8 mouse cellular contexts compared by ENCODE assay signal in genomic region chr11:78984483-78985177, GRCm38 (mm10). TPM values are rescaled to one million over a fixed set of nuclear protein-coding genes. Genes with fewer than 3 reads are reported as not detected.
DNase-seq lines count a peak whose midpoint lies in the region; ATAC-seq and TF ChIP-seq lines count a peak whose summit lies in the region.

Lgals9 (minus strand) TSS chr11:78984946.

- TF ChIP-seq POLR2A in CH12.LX (IDR thresholded peaks at IDR 0.05; ENCODE audit: low read depth, low read length) = peak; percentile 54; the same call in 1 of the 2 replicates
- no peak for TF ChIP-seq POLR2A in olfactory bulb, adult 2 months (IDR thresholded peaks at IDR 0.05; ENCODE audit: insufficient read depth, low read depth, low read length)

- H3K27ac ChIP-seq in CH12.LX (ENCODE audit: insufficient read depth, low read depth) = no peak within 1 kb of the TSS
- 0 out of 2 replicates have a peak within 1 kb of the TSS, but pooled peaks have one; percentile 19 for H3K27ac ChIP-seq in embryonic facial prominence, embryonic 15.5 days (replicated peaks)
- no peak within 1 kb of the TSS for H3K27ac ChIP-seq in liver, embryonic 11.5 days (ENCODE audit: low read depth, low read length)
- no peak within 1 kb of the TSS for H3K27ac ChIP-seq in olfactory bulb, adult 2 months (ENCODE audit: insufficient read depth, low read depth, low read length)

- H3K27me3 ChIP-seq in CH12.LX (replicated peaks) = no peaks in the 10 kb centered on the region
- H3K27me3 ChIP-seq in embryonic facial prominence, embryonic 15.5 days = no peaks in the 10 kb centered on the region
- H3K27me3 ChIP-seq in liver, embryonic 11.5 days (replicated peaks; ENCODE audit: control insufficient read depth, insufficient read depth, low read length) = no peaks in the 10 kb centered on the region

- H3K9ac ChIP-seq in CH12.LX (ENCODE audit: insufficient read depth, low read depth) = peak within 1 kb of the TSS; percentile 21
- no peak within 1 kb of the TSS for H3K9ac ChIP-seq in embryonic facial prominence, embryonic 15.5 days
- H3K9ac ChIP-seq in liver, embryonic 11.5 days (ENCODE audit: low read depth, low read length) = 0 out of 2 replicates have a peak within 1 kb of the TSS, but pooled peaks have one; percentile 13

- H3K36me3 ChIP-seq in CH12.LX (replicated peaks in 1 of 2; ENCODE audit: control insufficient read depth in 1 of 2, insufficient read depth in 1 of 2, low read length in 1 of 2) = peaks cover 0 to 69% of the 10 kb centered on the region in 2 experiments
- H3K36me3 ChIP-seq in embryonic facial prominence, embryonic 15.5 days = no peaks in the 10 kb centered on the region
- no peaks in the 10 kb centered on the region for H3K36me3 ChIP-seq in liver, embryonic 11.5 days (ENCODE audit: control insufficient read depth, insufficient read depth, low read length)

- in situ Hi-C loops in CH12.LX (cut with MboI; ENCODE audit: low pct_ligation_motif_present, low pct_unique_long_range_greater_than_20kb, low sequenced_read_pairs) = no loop called here

- TF ChIP-seq EP300 in CH12.LX (IDR thresholded peaks at IDR 0.05; ENCODE audit: low read length) = 0 out of 2 replicates have a peak, but pooled peaks have one; percentile 19

- H3K4me1 ChIP-seq in CH12.LX (ENCODE audit: control insufficient read depth in 1 of 2, insufficient read depth in 2 of 2) = peaks cover 8 to 27% of the 10 kb centered on the region in 2 experiments
- H3K4me1 ChIP-seq in embryonic facial prominence, embryonic 15.5 days = peaks cover 9% of the 10 kb centered on the region; the same call in 1 of the 2 replicates
- H3K4me1 ChIP-seq in liver, embryonic 11.5 days (replicated peaks; ENCODE audit: control insufficient read depth, insufficient read depth, low read length) = peaks cover 19% of the 10 kb centered on the region
- H3K4me1 ChIP-seq in olfactory bulb, adult 2 months (ENCODE audit: control insufficient read depth, insufficient read depth, low read length) = no peaks in the 10 kb centered on the region

- no peak for TF ChIP-seq RAD21 in CH12.LX (IDR thresholded peaks at IDR 0.05; ENCODE audit: low read depth, low read length)

- dilution Hi-C loops in CH12.LX (cut with MboI; ENCODE audit: extremely low pct_ligation_motif_present, extremely low pct_unique_long_range_greater_than_20kb, low sequenced_read_pairs) = no loop called here

- TF ChIP-seq CTCF in CH12.LX (conservative IDR thresholded peaks at IDR 0.05 in 1 of 2, IDR thresholded peaks at IDR 0.05 in 1 of 2; ENCODE audit: low read depth in 2 of 2, low read length in 2 of 2) = no peak
- TF ChIP-seq CTCF in olfactory bulb, adult 2 months (IDR thresholded peaks at IDR 0.05; ENCODE audit: insufficient read depth, low read depth, low read length) = no peak

- peak within 1 kb of the TSS; percentile 21 to 49 (median 36) for H3K4me3 ChIP-seq in CH12.LX (replicated peaks in 1 of 3; ENCODE audit: low read depth in 2 of 3, low read length in 2 of 3, poor library complexity in 1 of 3)
- H3K4me3 ChIP-seq in embryonic facial prominence, embryonic 15.5 days (replicated peaks) = peak within 1 kb of the TSS; percentile 23
- H3K4me3 ChIP-seq in liver, embryonic 11.5 days (ENCODE audit: low read depth, low read length) = peak within 1 kb of the TSS; percentile 34
- peak within 1 kb of the TSS; percentile 15 for H3K4me3 ChIP-seq in olfactory bulb, adult 2 months (ENCODE audit: insufficient read depth, low read depth, low read length)

- 41% methylated on average over 10 of the region's 10 CpGs for WGBS in embryonic facial prominence, embryonic 15.5 days
- 33% methylated on average over 10 of the region's 10 CpGs for WGBS in liver, embryonic 11.5 days
- 67% methylated on average over 10 of the region's 10 CpGs for WGBS in olfactory bulb, adult 2 months

- intact Hi-C loops in heart, postnatal 25 days (cut with DNase I) = no loop called here

- H3K79me2 ChIP-seq in CH12.LX (replicated peaks; ENCODE audit: control insufficient read depth, extremely low read depth, insufficient read depth, poor library complexity, severe bottlenecking) = no peaks in the 10 kb centered on the region

- no peaks in the 10 kb centered on the region for H3K9me3 ChIP-seq in CH12.LX (replicated peaks; ENCODE audit: low read length)
- H3K9me3 ChIP-seq in embryonic facial prominence, embryonic 15.5 days (replicated peaks) = no peaks in the 10 kb centered on the region
- peaks cover 2% of the 10 kb centered on the region; the same call in 1 of the 2 replicates for H3K9me3 ChIP-seq in liver, embryonic 11.5 days (ENCODE audit: control insufficient read depth, low read length)

- peak; percentile 82 for ATAC-seq in embryonic facial prominence, embryonic 15.5 days (ENCODE audit: insufficient number of reproducible peaks, low FRiP score, low TSS enrichment, low read depth)
- peak; percentile 27 for ATAC-seq in liver, embryonic 11.5 days (replicated peaks; ENCODE audit: low FRiP score)

- peak; percentile 99 for DNase-seq in 3T3-L1 (ENCODE audit: low read depth, low spot score)
- DNase-seq in CH12.LX (ENCODE audit: extremely low read depth) = peak; percentile 65
- peak; percentile 76 for DNase-seq in heart, postnatal 25 days (ENCODE audit: low spot score)
- DNase-seq in liver, embryonic 11.5 days (ENCODE audit: low spot score) = no peak
- peak; percentile 43 to 73 for DNase-seq in urinary bladder, postnatal 36 days (ENCODE audit: low spot score in 2 of 2)
- DNase-seq in yolk sac, embryonic 10.5 days (ENCODE audit: low spot score) = no peak

- H3K4me2 ChIP-seq in CH12.LX (ENCODE audit: insufficient read depth, low read depth, poor library complexity, severe bottlenecking) = peak within 1 kb of the TSS; percentile 37
- peak within 1 kb of the TSS; percentile 34 for H3K4me2 ChIP-seq in embryonic facial prominence, embryonic 15.5 days (replicated peaks)
- H3K4me2 ChIP-seq in liver, embryonic 11.5 days = peak within 1 kb of the TSS; percentile 51

TF ChIP-seq in CH12.LX, 34 proteins besides CTCF, POLR2A, EP300 and RAD21 (continues in another document):
- TF ChIP-seq POLR2AphosphoS2 (IDR thresholded peaks at IDR 0.05; ENCODE audit: low read depth, low read length) (no peak), MYC (IDR thresholded peaks at IDR 0.05; ENCODE audit: low read depth, low read length) (no peak), ZMIZ1 (IDR thresholded peaks at IDR 0.05; ENCODE audit: low read depth, low read length) (0 out of 2 replicates have a peak, but pooled peaks have one; percentile 37), RCOR1 (conservative IDR thresholded peaks at IDR 0.05; ENCODE audit: low read depth, low read length) (no peak), MXI1 (IDR thresholded peaks at IDR 0.05; ENCODE audit: low read depth, low read length) (no peak), TBP (conservative IDR thresholded peaks at IDR 0.05; ENCODE audit: low read depth, low read length) (peak; percentile 61), MAX (IDR thresholded peaks at IDR 0.05; ENCODE audit: low read length) (peak; percentile 66), HCFC1 (IDR thresholded peaks at IDR 0.05; ENCODE audit: low read depth, low read length) (no peak), CHD1 (IDR thresholded peaks at IDR 0.05; ENCODE audit: low read depth, low read length) (no peak), NELFE (IDR thresholded peaks at IDR 0.05; ENCODE audit: low read depth, low read length) (no peak), MAFK (IDR thresholded peaks at IDR 0.05; ENCODE audit: insufficient replicate concordance, low read length) (no peak), PAX5 (IDR thresholded peaks at IDR 0.05; ENCODE audit: low read length) (no peak), MAZ (IDR thresholded peaks at IDR 0.05; ENCODE audit: low read depth, low read length) (no peak), KAT2A (IDR thresholded peaks at IDR 0.05; ENCODE audit: insufficient replicate concordance, low read length) (no peak), NRF1 (IDR thresholded peaks at IDR 0.05; ENCODE audit: low read depth, low read length) (peak; percentile 75), CHD2 (IDR thresholded peaks at IDR 0.05; ENCODE audit: low read length) (no peak), BHLHE40 (IDR thresholded peaks at IDR 0.05; ENCODE audit: low read depth, low read length) (no peak), IRF4 (IDR thresholded peaks at IDR 0.05; ENCODE audit: low read depth, low read length) (no peak; the same call in 1 of the 2 replicates), USF1 (IDR thresholded peaks at IDR 0.05; ENCODE audit: low read depth, low read length) (peak; percentile 56), ETS1 (conservative IDR thresholded peaks at IDR 0.05; ENCODE audit: low read depth, low read length) (no peak), ZNF384 (IDR thresholded peaks at IDR 0.05; ENCODE audit: low read depth, low read length) (no peak), TCF12 (IDR thresholded peaks at IDR 0.05; ENCODE audit: low read depth, low read length) (peak; percentile 52; the same call in 1 of the 2 replicates), SMC3 (IDR thresholded peaks at IDR 0.05; ENCODE audit: low read depth, low read length) (no peak), UBTF (IDR thresholded peaks at IDR 0.05; ENCODE audit: low read depth, low read length) (no peak), JUND (conservative IDR thresholded peaks at IDR 0.05; ENCODE audit: low read depth, low read length) (no peak), ZC3H11A (IDR thresholded peaks at IDR 0.05; ENCODE audit: low read depth, low read length) (no peak), ZKSCAN1 (IDR thresholded peaks at IDR 0.05; ENCODE audit: borderline replicate concordance, low read depth, low read length) (no peak), JUN (IDR thresholded peaks at IDR 0.05; ENCODE audit: insufficient read depth, low read depth, low read length) (no peak), MEF2A (IDR thresholded peaks at IDR 0.05; ENCODE audit: borderline replicate concordance, low read depth, low read length) (no peak), USF2 (conservative IDR thresholded peaks at IDR 0.05; ENCODE audit: low read depth, low read length) (peak; percentile 45), GABPA (IDR thresholded peaks at IDR 0.05; ENCODE audit: insufficient replicate concordance, low read depth, low read length) (no peak), SIN3A (IDR thresholded peaks at IDR 0.05; ENCODE audit: low read length) (no peak), E2F4 (IDR thresholded peaks at IDR 0.05; ENCODE audit: insufficient replicate concordance, low read depth, low read length) (no peak)

RNA-seq across cellular contexts. Expression of gene Lgals9, which starts in this region (rescaled TPM):
- total RNA-seq in CH12.LX (2012; rRNA removed) (3.2 and 4.9 TPM in 2 replicates), CH12.LX (2014; rRNA removed) (3.7 and 5.0 TPM in 2 replicates)
- polyA plus RNA-seq in CH12.LX (2012; ENCODE audit: insufficient read length, low read depth) = 16.1 and 16.4 TPM in 2 replicates
- 47.8 and 49.8 TPM in 2 replicates for polyA plus RNA-seq in embryonic facial prominence, embryonic 15.5 days (2015; fragmentation: Nextera tagmentation; extraction: Ambion mirVana)
- total RNA-seq in heart, postnatal 25 days (2021) = 10 to 100 TPM; 24.0 to 25.3 TPM
- polyA plus RNA-seq in liver, embryonic 11.5 days (2014; fragmentation: Nextera tagmentation; extraction: Ambion mirVana) = 44.1 and 47.1 TPM in 2 replicates
- polyA plus RNA-seq in olfactory bulb, adult 2 months (2012; ENCODE audit: insufficient read depth, insufficient read length, low replicate concordance, missing spikeins) = not detected in 2 replicates

Comparison
In these comparisons a context has a peak if more than half of its experiments do, and no peak if none do; other contexts are left out.
1. RNA of gene Lgals9 (total RNA-seq): 24.0 to 25.3 TPM in heart, postnatal 25 days; 3.2 to 5.0 TPM in CH12.LX; every median in the first group is over 4 times any median in the second.
2. DNase-seq: peak in 3T3-L1 (single experiment), CH12.LX (single experiment), heart, postnatal 25 days (single experiment) and urinary bladder, postnatal 36 days (2 of 2); none in liver, embryonic 11.5 days (single experiment) and yolk sac, embryonic 10.5 days (single experiment).
3. Peak in every context shown above with its lines, with median percentiles within 50 percentile points of each other: H3K4me2 ChIP-seq and H3K4me3 ChIP-seq.